Mouse (Mus musculus): ENCODE measurements around the gene Grik4.

DNA sequence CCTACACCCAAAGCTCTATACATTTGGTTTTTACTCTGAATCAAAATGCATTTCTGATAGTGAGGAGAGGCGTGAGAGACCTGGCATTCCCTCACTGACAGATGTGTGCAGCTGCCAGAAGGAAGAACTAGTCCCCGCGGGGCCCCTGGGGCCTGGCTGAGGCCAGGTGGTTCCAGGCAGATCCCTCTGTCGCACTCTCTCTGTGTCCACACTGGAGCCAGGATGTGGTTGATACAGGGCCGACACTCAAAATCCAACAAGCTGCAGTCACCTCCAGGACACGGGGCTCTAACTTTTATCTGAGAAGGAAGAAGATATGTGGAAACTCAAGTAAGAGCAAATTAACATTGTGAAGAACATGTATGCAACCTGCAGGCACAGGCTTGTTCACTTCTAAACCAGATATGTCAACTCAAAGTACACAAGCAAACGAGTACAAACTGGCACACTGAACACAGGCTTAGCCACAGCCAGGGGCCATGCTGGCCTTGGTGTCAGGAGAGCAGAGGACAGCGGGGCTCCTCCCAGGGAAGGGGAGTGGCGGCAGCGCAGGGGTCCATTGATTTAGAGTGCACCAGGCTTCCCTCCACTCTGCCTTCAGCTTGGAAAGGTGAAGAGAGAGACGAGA lies 24.7 kb upstream of the Grik4 start:
- TF ChIP-seq ZC3H11A (IDR thresholded peaks at IDR 0.05; ENCODE audit: borderline replicate concordance, low read depth, low read length), result no peak
- TF ChIP-seq CHD2 (IDR thresholded peaks at IDR 0.05; ENCODE audit: low read depth, low read length), result no peak
